Comparison of ENCODE assay signal across 8 mouse cellular contexts in the genomic region with DNA sequence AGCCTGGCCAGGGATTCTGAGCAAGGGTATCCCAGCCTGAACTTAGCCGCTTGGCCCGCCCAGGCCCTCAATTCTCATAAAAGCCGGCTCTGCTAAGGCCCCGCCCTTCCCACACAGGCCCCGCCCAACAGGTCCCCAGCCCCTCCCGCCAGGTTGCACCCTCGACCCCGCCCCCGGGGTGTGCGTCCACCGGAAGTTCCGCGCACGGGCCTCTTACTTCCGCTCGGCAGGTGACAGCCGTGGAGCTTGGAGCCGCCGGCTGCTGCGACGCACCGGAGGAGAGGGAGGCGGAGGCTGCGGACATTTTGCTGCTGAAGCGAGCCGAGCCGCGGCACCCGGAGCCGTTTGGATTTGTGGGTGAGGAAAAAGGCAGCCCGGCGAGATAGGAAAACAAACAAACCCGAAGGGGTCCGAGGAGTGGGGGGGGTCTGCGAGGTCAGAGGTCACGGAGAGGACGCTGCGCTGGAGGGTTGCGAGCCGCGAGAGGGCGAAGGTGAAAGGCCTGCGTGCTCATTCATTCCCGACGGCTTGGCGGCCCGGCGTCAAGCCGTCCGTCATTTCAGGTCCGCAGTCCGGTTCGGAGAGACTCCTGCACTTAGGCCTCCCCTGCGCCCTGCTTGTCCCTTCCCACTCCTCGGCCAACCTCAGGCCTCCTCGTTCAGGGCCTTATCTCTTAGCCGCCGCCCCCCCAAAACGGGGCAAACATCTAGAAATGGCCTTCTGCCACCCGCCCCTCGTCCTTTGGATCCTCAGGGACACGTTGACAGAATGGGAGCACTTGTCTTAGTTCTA. TPM values are rescaled to one million over a fixed set of nuclear protein-coding genes. Genes with fewer than 3 reads are reported as not detected.
A peak's percentile ranks its signal among the peaks of the same experiment; 100 is the strongest.
DNase-seq lines count a peak whose midpoint lies in the region; ATAC-seq lines count a peak whose summit lies in the region.

Ap1b1 (plus strand) TSS at position 130 of the 792 bp plus-strand sequence.

- no peaks in the 10 kb centered on the region for H3K9me3 ChIP-seq in hindbrain, embryonic 15.5 days

- peaks cover 4% of the 10 kb centered on the region; the same call in 1 of the 2 replicates for H3K36me3 ChIP-seq in hindbrain, embryonic 15.5 days

- ATAC-seq in hindbrain, embryonic 15.5 days (ENCODE audit: low FRiP score, low read depth): peak; percentile 92

- peak within 1 kb of the TSS; percentile 83 for H3K4me2 ChIP-seq in hindbrain, embryonic 15.5 days

- peak; percentile 98 for DNase-seq in ZHBTc4 (ENCODE audit: low read depth, low spot score)
- DNase-seq in cerebellum, postnatal 4 days (ENCODE audit: low spot score in 2 of 2): peak; percentile 77 to 84
- peak; percentile 91 for DNase-seq in gastrocnemius, adult 18-20 months (ENCODE audit: low spot score)
- peak; percentile 74 for DNase-seq in left cerebral cortex, adult 11 months (ENCODE audit: low spot score)
- peak; percentile 94 for DNase-seq in lung, postnatal 36 days
- DNase-seq in retina, embryonic 14.5 days (ENCODE audit: low spot score): peak; percentile 92
- DNase-seq in thymus, postnatal 36 days: peak; percentile 94

- H3K27ac ChIP-seq in hindbrain, embryonic 15.5 days (replicated peaks): peak within 1 kb of the TSS; percentile 68

- H3K4me1 ChIP-seq in hindbrain, embryonic 15.5 days (replicated peaks): peaks cover 21% of the 10 kb centered on the region

- peak within 1 kb of the TSS; percentile 85 for H3K4me3 ChIP-seq in hindbrain, embryonic 15.5 days

- H3K27me3 ChIP-seq in hindbrain, embryonic 15.5 days: no peaks in the 10 kb centered on the region

- peak within 1 kb of the TSS; percentile 78 for H3K9ac ChIP-seq in hindbrain, embryonic 15.5 days

- WGBS in hindbrain, embryonic 15.5 days: 1% methylated on average over 61 of the region's 62 CpGs

RNA-seq across cellular contexts. Expression of gene Ap1b1, which starts in this region (rescaled TPM):
- total RNA-seq in gastrocnemius, adult 18-20 months (2021): 10 to 100 TPM; 41.3 to 48.7 TPM
- polyA plus RNA-seq in hindbrain, embryonic 15.5 days (2015; fragmentation: Nextera tagmentation; extraction: Ambion mirVana): 99.1 and 105 TPM in 2 replicates

Comparison
In these comparisons a context has a peak if more than half of its experiments do, and no peak if none do; other contexts are left out.
1. Peak in every context shown above with its lines: DNase-seq, ATAC-seq, H3K4me3 ChIP-seq and H3K27ac ChIP-seq.